Mouse (Mus musculus) urinary bladder, postnatal 25 days (tissue): ENCODE data around the gene Lzic.
"Not testable (repeated sequence)": the region's sequence is repeated elsewhere in the genome, so short reads cannot be mapped to it uniquely, and the experiment has no call there.

ENCODE experiments used
- DNase-seq: peaks from one replicate; pipeline ENCODE4 v3.0.0; 2022; ENCODE audit warnings: low spot score

Gene Lzic

DNA sequence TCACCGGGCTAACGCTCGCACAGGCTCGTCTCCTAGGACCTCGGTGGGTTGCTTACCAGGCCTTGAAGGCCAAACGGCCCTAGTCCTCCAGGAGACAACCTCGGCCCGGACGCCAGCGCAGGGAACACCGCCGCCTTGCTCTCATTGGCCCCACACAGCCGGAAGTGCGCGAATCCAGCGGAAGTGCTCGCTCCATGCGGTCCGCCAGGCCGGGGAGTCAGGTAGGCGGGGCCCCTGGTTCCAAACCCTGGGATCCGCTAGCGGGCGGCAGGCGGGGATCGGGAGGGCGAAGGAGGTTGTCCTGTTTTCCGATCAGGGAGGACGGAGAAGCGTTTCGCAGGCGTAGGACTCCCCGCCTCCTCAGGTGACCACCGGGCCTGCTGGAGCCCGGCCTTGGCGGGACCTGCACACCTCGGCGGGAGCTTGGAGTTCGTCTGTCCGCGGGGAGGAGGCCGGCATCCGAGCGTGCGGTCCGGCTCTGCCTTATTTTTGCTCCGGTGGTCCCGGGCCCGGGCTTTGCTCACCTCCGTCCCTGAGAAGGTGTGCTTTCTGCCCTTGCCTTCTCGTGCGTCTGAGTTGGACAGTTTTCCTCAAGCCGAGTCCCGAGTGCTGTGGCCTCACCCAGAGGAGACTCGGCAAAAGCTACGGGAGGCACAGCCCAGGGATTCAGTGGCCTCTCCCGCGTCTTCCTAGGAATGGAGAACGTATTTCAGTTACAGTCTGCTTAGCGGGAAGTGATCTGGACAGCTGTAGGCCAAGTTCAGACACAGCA is at the start of gene Lzic, which contains the start of gene Nmnat1:
Gene Lzic (plus strand): TSS at position 177 of the 772 bp plus-strand sequence.
Gene Nmnat1 (minus strand): TSS at position 150 of the 772 bp plus-strand sequence.
- DNase-seq, result peak; percentile 92

DNA sequence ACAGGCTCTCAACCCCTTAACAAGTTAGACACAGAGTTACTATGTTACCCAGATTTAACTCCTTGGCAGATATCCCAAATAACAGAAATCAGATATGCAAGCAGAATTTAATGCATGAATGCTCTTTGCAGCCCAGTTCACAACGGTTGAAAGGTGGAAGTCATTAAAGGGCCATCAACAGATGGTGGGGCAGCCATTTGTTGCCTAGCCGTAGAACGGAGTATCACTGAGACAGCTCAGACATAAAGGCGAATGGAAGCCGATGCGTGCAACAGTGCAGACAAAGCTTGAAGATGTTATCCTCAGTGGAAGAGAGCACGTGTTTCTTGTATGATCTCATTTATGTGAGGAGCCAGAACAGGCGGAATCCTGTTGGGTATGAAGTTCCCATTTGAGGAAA is 44.5 kb upstream of the Lzic start:
- no peak for DNase-seq

DNA sequence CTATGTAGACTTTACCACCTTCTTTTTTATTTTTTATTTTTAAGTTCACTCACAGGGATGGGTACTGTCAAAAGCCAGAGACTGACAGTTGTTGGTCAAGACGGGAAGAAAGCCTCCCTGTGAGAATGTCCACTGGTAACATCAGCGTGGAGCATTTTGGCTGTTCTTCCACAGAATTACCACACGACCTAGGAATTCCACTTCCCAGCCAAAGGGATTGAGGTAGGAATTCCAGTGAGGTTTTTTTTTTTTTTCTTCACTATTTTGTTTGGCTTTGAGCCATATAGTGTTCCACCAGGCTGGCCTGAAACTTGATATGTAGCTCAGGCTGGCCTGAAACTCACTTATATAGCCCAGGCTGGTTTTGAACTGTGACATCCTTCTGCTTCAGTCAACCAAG is 42.6 kb upstream of the Lzic start:
- DNase-seq, result no peak

DNA sequence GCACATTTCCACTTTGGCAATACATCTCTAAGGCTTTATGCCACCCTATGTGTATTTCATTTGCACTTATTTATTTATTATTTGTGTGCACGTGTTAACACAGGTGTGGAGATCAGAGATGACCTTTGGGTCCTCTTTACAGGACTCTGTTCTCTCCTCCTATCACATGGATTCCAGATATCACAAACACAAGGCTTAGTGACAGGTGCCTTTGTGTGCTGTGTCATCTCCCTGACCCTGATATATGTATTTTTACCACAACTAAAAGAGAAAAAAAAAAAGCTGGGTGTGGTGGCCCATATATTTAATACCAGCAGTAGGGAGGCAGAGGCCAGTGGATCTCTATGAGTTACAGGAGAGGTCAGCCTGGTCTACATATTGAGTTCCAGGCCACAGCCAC is 40.6 kb upstream of the Lzic start:
- DNase-seq, result no peak

DNA sequence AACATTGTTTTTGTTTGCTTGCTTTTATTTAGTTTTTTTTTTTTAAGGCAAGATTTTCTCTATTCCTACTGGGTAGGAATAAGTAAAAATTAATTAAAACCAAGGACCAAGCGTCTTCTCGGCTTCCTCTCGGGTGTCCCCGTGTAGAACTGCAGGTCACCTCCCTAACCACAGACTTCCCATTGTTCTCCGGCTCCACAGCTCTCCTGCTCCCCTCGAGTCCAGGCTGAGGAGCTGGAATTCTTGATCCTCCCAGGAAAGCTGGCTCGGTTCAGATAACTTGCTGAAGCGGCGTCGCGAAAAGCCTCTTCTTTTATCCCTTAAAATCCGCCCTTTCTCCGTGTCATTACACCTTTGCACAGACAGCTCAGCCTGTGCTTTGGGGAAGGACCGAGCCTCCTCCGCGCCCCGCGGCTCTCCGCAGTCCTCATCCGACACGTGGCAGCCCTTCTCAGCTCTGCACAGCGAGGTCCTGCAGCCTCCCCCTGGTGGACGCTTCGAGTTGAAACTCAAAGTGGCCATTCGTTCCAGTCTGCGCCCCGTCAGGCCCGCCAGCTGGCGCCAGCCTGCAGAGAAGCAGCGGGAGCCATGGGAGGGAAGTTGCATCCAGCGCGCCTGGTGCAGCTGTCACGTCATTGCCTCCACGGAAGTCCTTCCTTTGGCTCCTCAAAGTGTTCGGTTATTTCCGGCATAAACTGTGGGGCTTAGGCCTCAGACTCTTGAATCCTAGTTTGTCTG is 39.9 kb upstream of the Lzic start:
- peak; percentile 77 for DNase-seq

DNA sequence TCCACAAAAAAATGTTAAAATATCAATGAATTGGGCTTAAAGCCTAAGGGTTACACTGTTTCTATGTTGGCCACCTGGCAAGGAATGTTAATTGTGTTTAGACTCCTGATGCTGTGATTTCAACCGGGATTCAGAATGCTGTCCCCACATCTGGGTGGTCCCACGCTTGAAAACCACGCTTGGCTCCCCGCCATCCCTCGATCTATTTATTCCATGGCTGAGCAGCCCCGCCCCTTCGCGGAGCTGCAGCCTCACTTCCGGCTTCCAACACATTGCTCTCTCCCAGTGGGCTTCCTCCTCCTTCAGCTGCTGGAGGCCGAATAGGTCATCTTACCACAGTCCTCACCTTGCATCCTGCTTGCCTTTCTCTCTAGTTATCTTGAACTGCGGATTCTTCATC is 39.2 kb upstream of the Lzic start:
- DNase-seq, result peak; percentile 35

DNA sequence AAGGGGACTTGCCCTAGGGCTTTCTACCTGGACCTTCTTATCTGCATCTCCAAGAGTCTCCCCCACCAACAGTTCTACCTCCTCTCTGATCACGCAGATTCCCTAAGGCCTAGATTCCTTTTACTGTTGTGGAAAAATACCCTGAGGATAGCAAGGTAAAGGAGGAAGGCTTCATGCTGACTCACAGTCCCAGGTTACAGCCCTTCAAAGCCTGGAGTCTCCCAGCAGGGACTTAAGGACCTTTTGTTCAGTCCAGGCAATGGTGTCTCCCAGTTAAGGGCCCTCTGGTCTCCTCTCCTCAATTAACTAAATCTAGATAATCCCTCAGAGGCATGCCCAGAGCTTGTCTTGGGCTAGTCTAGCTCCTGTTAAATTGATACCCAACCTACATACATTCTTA is 38.7 kb upstream of the Lzic start:
- DNase-seq, result no peak

DNA sequence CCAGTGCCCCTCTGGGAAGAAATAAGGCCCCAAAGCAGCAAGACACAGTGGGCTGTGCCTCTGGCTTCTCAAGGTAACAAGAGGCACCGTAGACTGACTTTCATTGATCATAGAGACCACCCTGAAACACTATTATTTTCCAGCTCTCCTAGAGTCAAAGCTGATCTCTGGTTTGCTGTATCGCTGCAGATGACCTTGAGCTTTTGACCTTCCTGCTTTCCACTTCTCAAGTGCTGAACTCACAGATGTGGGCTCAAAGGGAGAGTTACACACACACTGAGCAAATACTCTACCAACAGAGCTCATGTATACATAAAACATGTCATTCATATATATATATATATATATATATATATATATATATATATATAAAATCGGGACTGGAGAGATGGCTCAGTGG is 34.4 kb upstream of the Lzic start:
- DNase-seq, result no peak

DNA sequence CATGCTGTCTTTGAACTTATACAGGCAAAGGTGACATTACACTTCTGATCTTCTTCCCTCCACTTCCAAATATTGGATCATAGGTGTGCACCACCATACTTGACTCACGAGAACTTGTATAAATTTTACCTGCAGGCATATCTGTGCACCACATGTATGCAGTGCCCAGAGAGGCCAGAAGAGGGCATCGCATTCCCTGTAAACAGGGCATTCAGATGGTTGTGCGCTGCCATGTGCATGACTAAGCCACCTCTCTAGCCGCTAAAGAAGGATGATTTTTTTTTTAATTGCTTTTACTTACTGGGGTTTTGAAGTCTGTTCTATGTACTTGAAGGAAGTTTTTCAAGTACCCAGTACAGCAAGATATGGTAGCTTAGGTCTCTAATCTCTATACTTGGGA is 31.4 kb upstream of the Lzic start:
- DNase-seq, result peak; percentile 31

DNA sequence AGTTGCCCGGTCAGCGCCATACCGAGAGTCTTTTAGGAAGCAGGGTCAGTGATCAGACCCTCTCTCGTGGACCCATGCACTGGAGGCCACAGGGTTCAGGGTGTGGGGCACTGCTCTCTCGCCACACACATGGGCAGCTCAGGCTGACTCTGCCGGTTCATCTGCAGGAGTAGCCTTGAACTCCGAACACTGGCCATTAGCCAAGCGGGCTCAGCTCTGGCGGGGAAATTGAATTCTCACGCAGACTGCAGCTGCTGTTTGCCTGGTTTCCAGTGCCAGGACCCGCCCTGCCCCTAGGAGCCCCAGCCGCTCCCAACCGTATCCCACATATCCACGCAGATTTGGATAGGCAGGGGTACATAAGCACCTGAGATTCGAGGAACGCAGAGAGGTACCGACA is 30.8 kb upstream of the Lzic start:
- no peak for DNase-seq

DNA sequence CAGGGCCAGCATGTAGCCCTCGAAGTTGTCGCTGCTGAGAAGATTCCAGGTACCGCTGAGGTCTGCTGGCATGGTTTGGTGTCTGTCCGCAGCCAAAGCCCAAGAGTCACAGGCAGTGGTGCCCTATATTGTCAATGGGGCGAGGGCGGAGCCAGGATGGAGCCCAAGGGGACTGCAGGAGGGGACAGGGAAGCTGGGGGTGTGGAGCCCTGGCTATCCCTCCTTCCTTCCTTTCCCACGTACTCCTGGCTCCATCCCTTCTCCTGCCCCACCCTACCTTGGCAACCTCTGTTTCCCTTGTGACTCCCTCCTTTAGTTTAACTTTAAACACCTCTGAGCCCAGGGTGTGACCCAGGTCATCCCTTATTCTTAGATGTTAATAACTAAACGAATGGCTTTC is 30.1 kb upstream of the Lzic start, which contains the start of gene Rbp7:
Gene Rbp7 (minus strand): TSS at position 100 of the 400 bp plus-strand sequence.
- no peak for DNase-seq

DNA sequence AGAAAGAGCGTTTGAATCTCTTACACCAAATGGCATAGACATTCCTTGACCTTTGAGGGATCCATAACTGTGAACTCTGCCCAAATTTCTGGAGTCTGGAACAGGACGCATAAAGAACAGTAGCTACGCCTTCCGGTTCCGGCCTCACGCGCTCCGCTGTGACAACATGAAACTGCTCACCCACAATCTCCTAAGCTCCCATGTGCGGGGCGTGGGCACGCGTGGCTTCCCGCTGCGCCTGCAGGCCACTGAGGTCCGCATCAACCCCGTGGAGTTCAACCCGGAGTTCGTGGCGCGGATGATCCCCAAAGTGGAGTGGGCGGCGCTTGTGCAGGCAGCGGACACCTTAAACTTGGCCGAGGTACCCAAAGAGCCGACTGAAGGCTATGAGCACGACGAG is 27.9 kb upstream of the Lzic start:
- DNase-seq, result not testable (repeated sequence)

DNA sequence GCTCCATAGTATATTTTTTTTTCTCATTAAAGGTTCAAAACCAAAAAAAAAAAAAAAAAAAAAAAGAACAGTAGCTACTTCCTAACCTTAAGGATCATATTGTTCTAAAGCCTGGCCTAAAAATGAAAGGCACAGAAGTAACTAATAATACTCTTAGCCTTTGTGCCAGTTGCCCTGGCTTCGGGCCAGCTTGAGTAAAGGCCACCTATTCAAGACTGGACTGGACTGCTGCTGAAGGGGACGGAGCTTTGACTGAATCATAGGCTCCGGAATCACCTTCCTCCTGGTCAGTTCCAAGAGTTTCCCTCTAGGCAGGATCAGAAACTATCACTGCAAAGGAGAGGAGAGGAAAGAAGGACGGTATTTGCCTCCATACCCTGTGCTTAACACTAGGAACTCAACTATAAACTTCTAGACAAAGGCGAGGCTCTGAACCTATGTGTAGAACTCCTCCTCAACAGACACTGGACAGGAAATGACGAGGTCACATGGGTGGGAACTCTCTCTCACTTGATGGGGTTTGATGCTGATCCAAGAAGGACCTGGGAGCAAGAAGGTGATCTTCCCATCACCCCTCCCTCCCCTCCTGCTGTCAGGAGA is 27.1 kb upstream of the Lzic start:
- DNase-seq, result peak; percentile 31

DNA sequence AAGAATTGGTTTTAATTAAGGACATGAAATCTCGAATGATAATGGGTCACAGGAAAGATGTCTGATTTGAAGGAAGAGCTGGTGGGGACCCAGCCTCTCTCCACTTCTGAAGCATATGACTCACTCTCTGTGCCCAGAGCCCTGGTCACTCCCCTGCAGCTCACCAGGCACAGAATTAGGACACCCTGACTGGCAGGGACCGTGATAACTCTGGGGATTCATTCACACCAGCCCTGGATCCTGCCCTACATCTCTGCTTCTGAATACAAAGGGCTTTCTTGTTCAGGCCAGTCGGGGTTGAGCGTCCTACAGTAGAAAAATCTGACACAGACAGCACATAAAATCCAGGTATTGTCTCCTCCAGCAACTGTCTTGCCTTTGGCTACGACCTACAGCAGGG is 26.5 kb upstream of the Lzic start:
- no peak for DNase-seq

DNA sequence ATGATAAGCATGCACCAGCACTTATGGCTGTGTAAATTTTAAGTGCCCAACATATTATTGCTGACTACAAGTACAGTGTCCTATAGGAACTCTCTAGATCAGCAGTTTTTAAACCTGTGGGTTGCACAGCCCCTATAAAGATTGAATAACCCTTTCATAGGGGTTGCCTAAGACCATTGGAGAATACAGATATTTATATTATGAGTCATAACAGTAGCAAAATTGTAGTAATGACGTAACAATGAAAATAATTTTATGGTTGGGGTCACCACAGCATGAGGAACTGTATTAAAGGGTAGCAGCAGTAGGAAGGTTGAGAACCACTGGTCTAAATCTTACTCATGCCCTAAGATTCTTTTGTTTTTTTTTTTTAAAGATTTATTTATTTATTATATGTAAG is 25.6 kb upstream of the Lzic start:
- DNase-seq, result no peak

DNA sequence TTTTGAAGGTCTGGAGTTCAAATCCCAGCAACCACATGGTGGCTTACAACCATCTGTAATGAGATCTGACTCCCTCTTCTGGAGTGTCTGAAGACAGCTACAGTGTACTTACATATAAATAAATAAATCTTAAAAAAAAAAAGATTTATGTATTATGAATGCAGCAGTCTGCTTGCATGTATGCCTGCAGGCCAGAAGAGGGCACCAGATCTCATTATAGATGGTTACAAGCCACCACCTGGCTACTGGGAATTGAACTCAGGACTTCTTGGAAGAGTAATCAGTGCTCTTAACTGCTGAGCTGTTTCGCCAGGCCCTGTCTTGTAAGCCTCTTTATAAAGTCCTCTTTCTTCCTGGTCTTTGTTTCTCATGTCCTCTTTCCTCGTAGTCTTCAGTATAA is 24.6 kb upstream of the Lzic start:
- not testable (repeated sequence) for DNase-seq

DNA sequence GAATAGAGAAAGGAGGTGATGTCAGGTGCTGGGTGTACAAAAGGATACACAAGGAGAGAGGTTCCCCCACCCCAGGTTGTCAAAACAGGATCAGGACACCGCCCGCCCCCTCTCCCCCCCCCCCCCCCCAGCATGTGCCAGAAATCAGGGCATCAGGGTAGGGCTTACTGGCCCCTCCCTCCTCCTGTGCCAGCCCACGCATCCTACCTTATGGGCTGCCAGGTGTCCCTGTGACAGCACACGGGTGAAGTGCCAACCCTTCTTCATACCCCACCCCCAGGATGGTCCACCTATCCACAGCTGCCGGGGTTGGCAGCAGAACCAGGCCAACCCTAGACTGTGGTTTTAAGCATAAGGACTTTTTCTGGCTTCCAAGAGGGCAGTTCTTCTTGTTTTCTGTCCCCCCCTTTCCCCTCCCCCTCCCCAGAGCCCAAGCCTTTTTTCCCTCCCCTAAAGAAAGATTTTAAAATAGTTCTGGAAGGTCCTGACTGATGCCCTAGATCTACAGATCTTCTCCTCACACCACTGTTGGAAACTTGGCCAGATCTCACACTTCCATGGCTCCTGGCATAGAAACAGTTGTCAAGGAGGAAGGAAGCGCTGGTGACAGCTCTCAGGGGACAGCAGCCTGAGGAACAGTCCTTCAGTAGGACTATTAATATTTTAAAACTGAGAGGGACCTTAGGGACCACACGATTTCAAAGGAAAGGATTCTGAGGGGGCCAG is 23.3 kb upstream of the Lzic start:
- no peak for DNase-seq

DNA sequence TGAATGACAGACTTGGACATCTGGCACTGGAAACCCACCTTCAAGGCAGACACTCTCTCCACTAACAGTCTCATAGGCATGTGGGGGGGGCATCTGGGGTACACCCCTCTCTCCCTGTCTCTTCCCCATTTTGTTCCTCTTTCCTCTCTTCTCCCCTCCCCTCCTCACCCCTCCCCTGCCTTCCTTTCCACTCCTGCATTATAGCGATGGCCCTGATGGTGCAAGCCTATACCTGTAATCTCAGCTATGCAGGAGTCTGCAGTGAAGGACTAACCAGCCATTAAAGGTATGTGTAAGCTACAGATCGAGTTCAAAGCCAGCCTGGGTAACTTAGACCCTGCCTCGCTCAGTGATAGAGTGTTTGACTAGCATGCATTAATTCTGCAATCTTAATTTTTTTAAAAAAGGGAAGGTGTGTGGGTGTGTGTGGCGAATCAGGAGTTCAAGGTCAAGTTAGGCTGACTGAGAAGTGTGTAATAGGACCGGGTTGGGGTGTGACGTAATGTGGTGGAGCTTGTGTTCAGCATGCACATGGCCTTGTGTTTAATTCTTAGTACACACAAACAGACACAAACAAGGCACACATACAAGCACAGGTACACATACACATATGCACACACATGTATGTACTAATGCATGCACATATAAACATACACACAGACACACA is 22.6 kb upstream of the Lzic start:
- DNase-seq, result no peak

DNA sequence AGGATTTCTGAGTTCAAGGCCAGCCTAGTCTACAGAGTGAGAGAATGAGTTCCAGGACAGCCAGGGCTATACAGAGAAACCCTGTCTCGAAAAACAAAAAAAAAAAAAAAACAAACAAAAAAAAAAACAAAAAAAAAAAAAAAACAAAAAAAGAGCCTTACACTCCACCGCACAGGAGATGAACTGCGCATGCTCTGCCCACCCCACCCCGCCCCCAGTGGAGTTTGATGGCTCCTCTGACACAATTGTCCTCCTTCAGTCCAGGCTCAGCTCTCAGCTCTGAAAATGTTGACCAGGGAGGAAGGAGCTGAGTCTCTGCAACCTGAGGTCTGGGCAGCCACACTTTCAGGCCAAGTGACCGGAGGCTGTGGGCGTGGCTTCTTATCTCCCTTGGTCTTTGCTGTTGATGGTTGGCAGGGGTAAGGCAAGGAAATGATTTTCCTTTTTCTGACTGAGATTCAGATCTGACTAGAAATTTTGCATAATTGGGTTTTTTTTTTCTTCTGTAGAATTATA is 21.5 kb upstream of the Lzic start:
- no peak for DNase-seq

DNA sequence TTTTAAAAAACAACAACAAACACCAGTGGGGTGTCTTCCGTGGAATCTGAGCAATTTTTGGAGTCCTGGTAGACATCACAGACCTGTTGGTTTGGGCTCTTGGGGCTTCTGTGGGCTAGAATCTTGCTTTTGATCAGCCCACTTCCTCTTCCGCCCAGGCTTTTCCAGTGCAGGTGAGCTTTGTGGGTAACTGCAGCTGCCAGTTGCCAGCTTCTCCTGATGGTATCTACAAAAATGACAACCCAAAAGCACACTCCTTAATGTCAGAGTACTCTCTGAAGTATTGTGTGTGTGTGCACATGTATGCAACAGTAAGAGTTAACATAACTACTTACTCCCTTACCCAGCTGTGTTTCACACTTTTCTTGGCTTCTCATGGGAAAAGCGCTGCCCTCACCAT is 15.5 kb upstream of the Lzic start:
- DNase-seq, result no peak

DNA sequence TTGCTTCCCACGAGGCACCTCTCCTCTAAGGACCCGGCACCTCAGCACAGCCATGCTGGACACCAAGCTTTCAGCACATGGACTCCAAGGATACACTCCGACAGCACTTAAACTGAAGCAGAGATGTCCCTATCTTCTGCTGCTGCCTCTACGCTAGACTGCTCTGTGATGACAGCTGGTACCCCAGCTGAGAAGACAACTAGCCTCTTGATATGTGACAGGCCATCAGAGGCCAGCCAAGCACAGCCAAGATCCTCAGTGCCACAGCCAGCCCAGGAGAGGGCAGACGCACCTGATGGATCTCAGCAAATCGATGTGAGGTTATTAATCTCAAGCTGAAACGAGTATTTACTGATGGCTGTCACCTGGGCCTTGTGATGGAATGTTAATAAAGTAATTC is 9.9 kb upstream of the Lzic start:
- no peak for DNase-seq

DNA sequence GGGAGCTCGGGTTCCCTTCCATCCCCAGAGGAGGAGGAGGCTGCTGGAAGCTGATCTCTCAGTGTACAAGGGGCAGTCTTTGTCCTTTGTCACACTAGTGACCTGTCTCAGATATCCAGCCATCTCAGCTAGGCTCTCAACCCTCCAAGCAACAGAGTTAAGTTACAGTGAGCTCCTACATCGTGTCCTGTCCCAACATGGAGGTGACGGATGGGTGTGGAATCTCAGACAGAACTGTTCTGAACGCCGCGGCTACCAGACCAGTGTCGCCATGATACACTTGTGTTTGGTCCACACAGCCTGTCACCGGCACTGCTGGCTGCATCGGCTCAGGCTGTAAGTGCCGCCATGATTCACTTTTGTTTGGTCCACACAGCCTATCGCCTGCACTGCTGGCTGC is 8.0 kb upstream of the Lzic start, which contains the start of gene Tmem274:
Gene Tmem274 (plus strand): TSS at position 301 of the 400 bp plus-strand sequence.
- no peak for DNase-seq
